In the genomic region with DNA sequence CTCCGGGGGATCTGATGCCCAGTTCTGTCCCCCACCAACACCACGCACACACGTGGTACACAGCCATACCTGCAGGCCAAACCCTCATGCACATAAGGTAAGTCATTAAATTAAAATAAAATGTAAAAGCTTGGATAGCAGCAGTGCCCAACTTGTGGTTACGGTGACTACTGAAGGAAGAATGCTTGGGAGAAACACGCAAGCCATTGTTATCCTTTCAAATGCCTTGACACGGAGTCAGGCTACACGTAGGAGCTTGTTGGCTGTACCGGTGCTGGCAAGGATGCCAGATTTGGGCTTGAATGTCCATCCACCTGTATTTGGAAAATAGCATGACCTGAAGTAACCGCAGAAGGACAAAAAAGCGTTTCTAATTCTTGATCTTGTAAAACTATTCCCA, we compare ENCODE assay signal across 28 mouse cellular contexts.
DNase-seq lines count a peak whose midpoint lies in the region; ATAC-seq and TF ChIP-seq lines count a peak whose summit lies in the region.
"Had no signal": no experiment of that assay in that cellular context is flagged by ENCODE, and none has a peak within 500 bp of the region (broad histone marks: within the 10 kb centered on the region; RNA-seq: fewer than 3 reads in every experiment).

No protein-coding gene starts in this region.

- POLR2A ChIA-PET in Patski (lab: Charles Lee) = no interaction called here

- no peaks in the 10 kb centered on the region for H3K27me3 ChIP-seq in heart, adult 2 months (ENCODE audit: control insufficient read depth, insufficient read depth, low read length)
- no peaks in the 10 kb centered on the region for H3K27me3 ChIP-seq in Patski
- H3K27me3 ChIP-seq: CH12.LX; embryonic facial prominence, embryonic 13.5 days; embryonic facial prominence, embryonic 15.5 days; forebrain, embryonic 13.5 days; forebrain, embryonic 15.5 days had no signal

- ATAC-seq in Patski = peak; percentile 82
- ATAC-seq: CD4-positive, CD25-positive, alpha-beta regulatory T cell, adult 4 months; forebrain, embryonic 13.5 days; forebrain, embryonic 15.5 days; forebrain, postnatal 0 days had no signal

- no peak for TF ChIP-seq POLR2A in heart, adult 2 months (IDR thresholded peaks at IDR 0.05; ENCODE audit: insufficient read depth, low read depth, low read length)

- CTCF ChIA-PET in Patski (lab: Charles Lee) = interaction anchor here (1.2 to 1.6 kb wide), 3 partner anchors 9 to 18 kb away, joined by 3 to 8 read pairs (median 4); no protein-coding TSS in a partner anchor

- intact Hi-C loops in gastrocnemius, adult 2 months (cut with DNase I) = loop anchor here (5.0 kb wide), 1 partner anchor 54 kb away; no protein-coding TSS in a partner anchor
- intact Hi-C loops in heart, adult 2 months (cut with DNase I) = loop anchor here (5.0 kb wide), 5 partner anchors 94 to 211 kb away; partner anchors contain the start of gene Epas1
- intact Hi-C loops in heart, postnatal 10 days (cut with DNase I) = loop anchor here (5.0 kb wide), 1 partner anchor 211 kb away; no protein-coding TSS in a partner anchor

- TF ChIP-seq CTCF in gastrocnemius, adult 2 months (IDR thresholded peaks at IDR 0.05) = no peak
- TF ChIP-seq CTCF in heart, adult 2 months (IDR thresholded peaks at IDR 0.05) = no peak
- no peak for TF ChIP-seq CTCF in Patski (IDR thresholded peaks at IDR 0.05)

- no peak for DNase-seq in gastrocnemius, adult 2 months
- no peak for DNase-seq in gastrocnemius, adult 8-10 months (ENCODE audit: low spot score in 2 of 2)
- DNase-seq in heart, adult 2 months = no peak
- no peak for DNase-seq in heart, postnatal 10 days
- DNase-seq in 3134 (ENCODE audit: extremely low read depth, insufficient read length, low spot score) = peak; percentile 67
- peak; percentile 56 for DNase-seq in Patski (ENCODE audit: low read depth, low spot score)
- DNase-seq in kidney, postnatal 25 days = no peak
- DNase-seq in layer of hippocampus, postnatal 10 days (ENCODE audit: low spot score in 2 of 2) = no peak
- DNase-seq: adrenal gland, adult 2 months; adrenal gland, postnatal 10 days; adrenal gland, postnatal 25 days; B cell, adult 2 months; cerebellum, adult 11 months; cerebellum, adult 18-20 months; cerebellum, adult 8-10 months; cerebellum, adult 9-11 months; cerebellum, postnatal 14 days; cerebellum, postnatal 36 days; embryo, embryonic 11 days; forebrain, postnatal 0 days had no signal

- H3K27ac ChIP-seq in gastrocnemius, adult 2 months = peak overlapping the region; percentile 88
- peak overlapping the region; percentile 33; the same call in 1 of the 2 replicates for H3K27ac ChIP-seq in heart, adult 2 months
- H3K27ac ChIP-seq: embryonic facial prominence, embryonic 13.5 days; embryonic facial prominence, embryonic 15.5 days; forebrain, embryonic 13.5 days; forebrain, embryonic 15.5 days had no signal

- 87% methylated on average over 10 of the region's 10 CpGs for WGBS in heart, adult 2 months

- H3K79me2 ChIP-seq in heart, adult 2 months (replicated peaks; ENCODE audit: control insufficient read depth, insufficient read depth, low read length) = no peaks in the 10 kb centered on the region; the same call in 1 of the 2 replicates

- no peak overlapping the region for H3K9ac ChIP-seq in heart, adult 2 months (ENCODE audit: low read depth, low read length)
- H3K9ac ChIP-seq: embryonic facial prominence, embryonic 13.5 days; embryonic facial prominence, embryonic 15.5 days; forebrain, embryonic 13.5 days; forebrain, embryonic 15.5 days; forebrain, postnatal 0 days had no signal

- TF ChIP-seq EP300 in heart, adult 2 months (IDR thresholded peaks at IDR 0.05; ENCODE audit: insufficient read depth, low read depth, low read length) = no peak

- in situ Hi-C loops in Patski (cut with MboI; ENCODE audit: low pct_unique_long_range_greater_than_20kb) = no loop called here

- peaks cover 22% of the 10 kb centered on the region for H3K4me1 ChIP-seq in heart, adult 2 months (ENCODE audit: control insufficient read depth, insufficient read depth, low read length)
- H3K4me1 ChIP-seq: forebrain, embryonic 13.5 days; forebrain, embryonic 15.5 days had no signal

- H3K36me3 ChIP-seq in heart, adult 2 months (ENCODE audit: control insufficient read depth, insufficient read depth, low read length) = peaks cover 4% of the 10 kb centered on the region
- H3K36me3 ChIP-seq: embryonic facial prominence, embryonic 13.5 days; embryonic facial prominence, embryonic 15.5 days; forebrain, embryonic 15.5 days; G1E had no signal

- no peak overlapping the region for H3K4me3 ChIP-seq in gastrocnemius, adult 2 months
- H3K4me3 ChIP-seq in heart, adult 2 months = no peak overlapping the region
- H3K4me3 ChIP-seq: embryonic facial prominence, embryonic 13.5 days; embryonic facial prominence, embryonic 15.5 days; erythroblast, embryonic 14.5 days; forebrain, embryonic 13.5 days; forebrain, embryonic 15.5 days had no signal

Comparison
In these comparisons a context has a peak if more than half of its experiments do, and no peak if none do; other contexts are left out.
1. DNase-seq: peak in 3134 (single experiment) and Patski (single experiment); none in gastrocnemius, adult 2 months (single experiment), gastrocnemius, adult 8-10 months (0 of 2), heart, adult 2 months (0 of 2), heart, postnatal 10 days (0 of 2), kidney, postnatal 25 days (0 of 2) and layer of hippocampus, postnatal 10 days (0 of 2).